Mouse (Mus musculus) thymus, adult 18-20 months (tissue): ENCODE results near the gene Gm11627.
"Not testable (repeated sequence)": the region's sequence is repeated elsewhere in the genome, so short reads cannot be mapped to it uniquely, and the experiment has no call there.

Experiments used
- DNase-seq, 2 experiments: peaks; one replicate each; pipeline ENCODE4 v3.0.0; 2022; ENCODE audit warnings: mixed read lengths in 2 of 2

The Gm11627 gene

DNA sequence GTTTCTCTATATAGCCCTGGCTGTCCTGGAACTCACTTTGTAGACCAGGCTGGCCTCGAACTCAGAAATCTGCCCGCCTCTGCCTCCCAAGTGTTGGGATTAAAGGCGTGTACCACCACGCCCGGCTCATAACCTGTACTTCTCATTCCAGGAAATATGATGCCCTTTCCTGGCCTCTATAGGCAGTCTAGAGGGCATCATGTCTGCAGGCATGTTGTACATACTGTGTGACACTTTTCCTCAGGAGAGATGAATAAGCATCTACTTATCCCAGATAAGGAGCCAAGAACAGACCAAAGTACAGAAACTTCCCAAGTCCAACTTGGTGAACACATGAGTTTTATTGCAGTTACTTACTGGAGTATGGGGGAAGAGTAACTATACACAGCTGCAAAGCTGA is 20.6 kb downstream of the Gm11627 start:
- DNase-seq, result no peak

DNA sequence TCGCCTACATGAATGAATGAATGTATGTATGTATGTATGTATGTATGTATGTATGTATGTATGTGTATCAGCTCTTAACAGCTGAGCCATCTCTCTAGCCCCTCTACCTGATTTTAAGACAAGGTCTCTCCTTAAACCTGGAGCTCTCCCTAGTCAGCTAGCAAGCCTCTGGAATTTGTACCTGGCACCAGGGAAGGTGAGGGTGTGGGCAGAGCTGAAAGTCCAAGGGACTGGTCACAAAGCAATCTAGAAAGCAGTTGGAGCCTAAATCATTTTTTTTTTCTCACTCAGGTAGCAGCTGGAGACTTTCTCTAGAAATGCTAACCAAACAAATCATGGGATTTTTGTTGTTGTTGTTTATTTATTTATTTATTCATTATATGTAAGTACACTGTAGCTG is 21.9 kb downstream of the Gm11627 start:
- DNase-seq, result no peak

DNA sequence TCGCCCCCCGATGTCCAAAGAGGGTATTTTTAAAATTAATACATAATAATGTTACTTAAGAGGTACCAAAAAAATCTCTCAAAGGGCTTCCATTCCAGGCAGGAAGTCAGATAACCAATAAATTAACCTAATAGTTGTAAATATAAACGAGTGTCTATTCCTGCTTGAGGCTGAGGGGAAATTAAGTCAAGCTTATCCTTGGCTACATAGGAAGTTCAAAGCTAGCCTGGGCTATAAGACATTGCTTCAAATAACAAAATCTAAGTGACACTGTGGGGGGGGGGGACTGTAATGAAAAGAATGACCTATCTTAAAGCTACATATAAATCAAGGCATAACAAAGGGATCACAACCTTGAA is 22.6 kb downstream of the Gm11627 start:
- no peak for DNase-seq

DNA sequence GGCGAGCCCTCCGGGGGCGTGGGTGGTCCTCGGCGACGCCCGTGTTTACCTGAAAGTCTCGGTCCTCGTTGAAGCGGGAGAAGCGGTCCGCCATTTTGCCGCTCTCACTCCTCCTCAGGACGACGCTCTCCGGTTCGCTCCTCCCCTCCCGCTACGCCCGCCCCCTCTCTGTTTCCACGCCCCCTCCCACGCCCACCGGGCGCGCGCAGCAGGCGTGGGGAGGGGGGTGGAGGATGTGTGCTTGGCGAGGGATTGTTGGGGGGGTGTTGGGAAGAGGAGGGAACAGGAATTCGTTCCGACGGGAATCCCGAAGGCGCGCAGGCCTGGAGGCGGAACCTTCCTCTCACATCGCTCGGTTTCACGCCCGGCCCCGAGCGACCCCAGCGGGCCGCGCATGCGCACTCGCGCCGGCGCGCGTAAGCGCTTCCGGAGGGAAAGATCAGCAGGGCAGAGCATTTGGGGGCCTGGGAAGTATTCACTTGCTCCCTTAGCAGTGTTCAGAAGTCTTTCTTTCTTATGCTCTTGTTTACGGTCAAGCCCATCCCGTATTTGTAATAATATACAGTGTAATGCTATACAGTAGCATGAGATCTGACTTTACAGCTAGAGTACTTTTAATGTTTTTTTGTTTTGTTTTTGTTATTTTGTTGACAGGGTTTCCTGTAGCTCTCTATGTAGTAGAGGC is 23.1 kb downstream of the Gm11627 start, which contains the start of gene Gpatch8:
Gene Gpatch8, minus strand, starts transcription at position 362 of the 685 bp plus-strand sequence.
- peak; percentile 80 to 82 for DNase-seq

DNA sequence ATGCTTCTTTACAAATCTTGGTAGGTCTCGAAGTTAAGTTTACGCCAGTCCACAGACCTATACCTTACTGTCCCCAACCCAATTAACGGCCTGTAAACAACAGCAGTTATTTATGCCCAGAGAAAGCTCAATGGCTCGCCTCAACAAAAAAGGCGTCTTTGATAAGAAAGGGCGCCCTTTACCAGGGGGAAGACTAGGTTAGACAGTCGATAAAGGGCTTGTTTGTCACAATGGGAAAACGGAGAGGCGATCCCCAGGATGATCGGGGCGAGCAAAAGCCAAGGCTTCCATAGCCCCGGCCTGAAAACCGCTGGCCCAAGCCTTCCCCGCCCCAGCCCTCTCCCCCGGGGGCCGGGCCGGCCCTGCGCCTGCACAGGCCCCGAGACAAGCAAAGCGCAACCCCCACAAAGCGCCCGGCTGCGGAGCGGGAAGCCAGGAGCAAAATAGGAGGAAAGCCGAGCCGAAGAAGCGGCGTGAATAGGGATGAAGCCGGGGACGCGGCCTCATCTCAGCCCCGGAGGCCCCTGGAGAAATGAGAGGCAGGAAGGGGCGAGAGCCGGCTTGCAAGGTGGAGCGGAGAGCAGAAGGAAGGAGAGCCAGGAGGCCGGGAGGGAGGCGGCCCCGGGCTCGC is 23.7 kb downstream of the Gm11627 start:
- DNase-seq, result no peak

DNA sequence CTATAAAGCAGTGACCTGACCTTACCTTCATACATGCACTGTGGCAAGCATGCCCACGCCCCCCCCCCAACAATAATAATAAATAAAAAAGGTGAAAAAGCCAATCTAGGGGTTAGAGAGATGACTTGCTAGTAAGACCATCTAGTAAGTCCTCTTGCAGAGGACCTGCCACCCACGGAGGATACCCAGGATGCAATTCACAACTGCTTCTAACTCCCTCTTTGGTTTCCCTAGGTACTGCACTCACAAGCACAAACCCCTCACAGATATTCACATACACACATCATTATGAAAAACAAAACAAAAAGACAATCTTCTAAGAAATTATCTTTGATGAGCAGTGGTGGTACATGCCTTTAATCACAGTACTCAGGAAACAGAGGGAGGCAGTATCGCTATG is 27.2 kb downstream of the Gm11627 start:
- DNase-seq, result no peak

DNA sequence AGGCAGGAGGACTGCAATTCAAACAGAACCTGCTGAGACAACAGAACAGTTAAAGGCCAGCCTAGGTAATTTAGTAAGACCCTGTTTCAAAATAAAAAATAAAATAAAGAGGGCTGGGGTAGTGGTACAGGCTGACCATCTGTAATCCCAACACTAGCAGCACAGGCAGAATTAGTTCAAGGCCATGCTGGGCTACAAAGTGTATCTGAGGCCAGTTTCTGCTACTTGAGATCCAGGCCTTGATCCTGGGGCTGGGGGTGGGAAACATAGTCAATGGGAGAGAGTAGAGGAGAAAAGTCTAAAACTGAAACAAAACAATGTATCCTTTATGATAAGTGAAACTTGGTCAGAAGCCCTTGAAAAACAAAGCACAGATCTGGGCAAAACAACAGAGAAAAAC is 28.1 kb downstream of the Gm11627 start:
- no peak for DNase-seq

DNA sequence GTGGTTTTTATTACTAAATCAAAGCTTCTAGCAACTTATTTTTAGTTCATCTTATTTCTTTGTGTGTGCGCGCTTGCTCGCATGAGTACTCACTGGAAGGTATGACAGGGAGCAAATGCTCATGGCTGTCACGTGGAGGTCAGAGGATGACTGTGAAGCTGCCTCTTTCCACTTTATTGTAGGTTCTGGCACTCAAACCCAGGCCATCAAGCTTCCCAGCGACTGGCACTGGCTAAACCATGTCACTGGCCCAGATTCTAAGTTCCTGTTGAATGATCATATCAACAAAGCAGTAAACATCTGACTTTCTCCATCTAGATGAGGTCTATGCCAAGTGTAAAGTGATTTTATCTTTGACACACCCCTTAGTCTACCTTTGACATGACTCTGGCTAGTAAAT is 37.8 kb downstream of the Gm11627 start:
- no peak for DNase-seq

DNA sequence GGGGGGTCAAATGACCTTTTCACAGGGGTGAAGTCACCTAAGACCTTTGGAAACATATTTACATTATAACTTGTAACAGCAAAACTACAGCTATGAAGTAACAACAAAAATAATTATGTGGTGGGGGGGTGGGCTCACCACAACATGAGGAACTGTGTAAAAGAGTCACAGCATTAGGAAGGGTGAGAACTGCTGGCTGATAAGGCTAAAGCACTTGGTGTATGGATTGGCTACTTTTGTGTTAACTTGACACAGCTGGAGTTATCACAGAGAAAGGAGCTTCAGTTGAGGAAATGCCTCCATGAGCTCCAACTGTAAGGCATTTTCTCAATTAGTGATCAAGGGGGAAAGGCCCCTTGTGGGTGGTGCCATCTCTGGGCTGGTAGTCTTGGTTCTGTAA is 39.0 kb downstream of the Gm11627 start:
- not testable (repeated sequence) for DNase-seq

DNA sequence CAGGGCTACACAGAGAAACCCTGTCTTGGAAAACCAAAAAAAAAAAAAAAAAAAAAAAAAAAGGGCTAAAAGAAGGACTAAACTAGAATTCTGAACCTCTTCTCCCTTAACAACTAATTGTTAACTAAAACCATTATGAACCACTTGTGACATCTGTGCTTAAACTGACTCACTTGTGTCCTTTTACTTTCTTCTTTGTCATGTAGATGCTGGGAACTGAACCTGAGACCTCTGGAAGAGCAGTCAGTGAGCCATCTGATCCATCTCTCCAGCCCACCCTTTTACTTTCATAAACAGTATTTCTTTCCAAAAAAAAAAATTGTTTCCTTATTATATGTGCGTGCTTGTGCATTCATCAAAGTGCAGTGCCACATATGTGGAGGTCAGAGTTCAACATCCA is 39.6 kb downstream of the Gm11627 start:
- no peak for DNase-seq

DNA sequence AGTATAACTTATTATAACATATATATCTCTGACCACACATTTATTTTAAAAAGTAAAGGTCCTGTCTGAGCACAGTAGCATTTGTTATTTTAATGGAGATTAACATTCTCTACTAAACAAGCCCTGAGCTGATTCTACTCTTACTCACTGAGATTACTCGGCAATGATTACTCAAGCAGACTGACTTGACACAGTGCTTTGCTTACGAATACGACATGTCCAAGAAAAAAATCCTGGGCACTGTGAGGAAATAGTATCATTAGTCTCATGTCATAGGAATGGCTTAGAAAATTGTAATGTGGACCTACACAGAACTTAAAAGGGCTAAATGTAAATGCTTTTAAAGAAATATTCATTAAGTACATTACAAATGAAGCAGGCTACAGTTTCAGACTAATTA is 43.1 kb downstream of the Gm11627 start:
- DNase-seq, result no peak

DNA sequence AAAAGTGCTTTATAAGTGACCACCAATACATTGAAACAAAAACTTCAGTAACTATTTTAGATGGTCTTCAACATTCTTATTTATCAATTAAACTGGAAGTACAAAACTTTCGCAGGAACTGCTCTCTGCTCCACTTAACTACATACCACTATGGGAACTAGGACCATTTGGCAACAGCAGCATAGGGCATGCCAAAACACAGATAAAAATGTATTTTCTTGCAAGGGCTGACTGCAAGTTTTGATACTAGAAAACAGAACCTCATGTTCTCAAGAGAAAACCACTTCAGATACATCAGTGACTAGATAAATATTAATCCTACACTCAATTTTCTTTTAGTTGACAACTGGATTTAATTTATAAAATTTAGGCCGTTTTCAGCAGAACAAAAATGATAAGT is 45.2 kb downstream of the Gm11627 start:
- DNase-seq, result no peak

DNA sequence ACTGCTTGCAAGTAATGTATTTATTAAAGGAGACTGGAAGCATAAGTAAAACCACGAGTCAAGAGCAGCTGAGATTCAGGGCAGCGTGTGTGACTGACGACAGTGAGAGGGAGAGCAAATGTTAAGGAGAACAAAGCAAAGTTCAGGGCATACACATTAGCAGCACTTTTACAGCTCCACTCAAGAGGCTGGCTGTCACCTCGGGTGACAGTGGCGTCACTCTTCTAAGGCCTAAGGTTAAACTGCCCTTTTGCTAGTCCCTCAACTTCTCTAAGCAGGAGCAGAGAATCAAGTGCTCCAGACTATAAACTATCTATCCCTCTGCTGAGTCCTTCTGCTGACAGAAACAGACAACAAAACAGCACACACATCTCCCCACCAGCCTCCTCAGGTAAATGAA is 47.8 kb downstream of the Gm11627 start:
- DNase-seq, result no peak
